Mouse (Mus musculus): ENCODE results near the gene Tacc2. TPM values are rescaled to one million over a fixed set of nuclear protein-coding genes. Genes with fewer than 3 reads are reported as not detected.

Tacc2 gene
- 19.3 and 24.6 TPM in 2 replicates for polyA plus RNA-seq (2015; fragmentation: Nextera tagmentation; extraction: Ambion mirVana)

GRCm38 (mm10) chr7:130577388-130578003 lies at the start of gene Tacc2:
Gene Tacc2 (plus strand): TSS chr7:130577438.

GRCm38 (mm10) chr7:130572821-130573220 lies 4.4 kb upstream of the Tacc2 start, which contains the start of gene Nsmce4a:
Gene Nsmce4a (minus strand): TSS chr7:130573118.

GRCm38 (mm10) chr7:130773914-130774630 lies 196.8 kb downstream of the Tacc2 start, which contains the start of gene Btbd16:
Gene Btbd16 (plus strand): TSS chr7:130774069.

Other genes with a start within 250 kb of the Tacc2 start
- gene Ate1, start 57.1 kb upstream of the Tacc2 start, polyA plus RNA-seq (2015; fragmentation: Nextera tagmentation; extraction: Ambion mirVana) = 46.1 and 63.7 TPM in 2 replicates
- gene Nsmce4a, start 4.3 kb upstream of the Tacc2 start, polyA plus RNA-seq (2015; fragmentation: Nextera tagmentation; extraction: Ambion mirVana) = 233 and 249 TPM in 2 replicates
- 0.19 TPM in 1 of 2 replicates, not detected in the other for gene Btbd16, start 196.6 kb downstream of the Tacc2 start, polyA plus RNA-seq (2015; fragmentation: Nextera tagmentation; extraction: Ambion mirVana)